ENCODE assay signal across 9 mouse cellular contexts in genomic region chr9:44337436-44338169, GRCm38 (mm10). TPM values are rescaled to one million over a fixed set of nuclear protein-coding genes. Genes with fewer than 3 reads are reported as not detected.
DNase-seq lines count a peak whose midpoint lies in the region; ATAC-seq and TF ChIP-seq lines count a peak whose summit lies in the region.
"Had no signal": no experiment of that assay in that cellular context is flagged by ENCODE, and none has a peak within 500 bp of the region (broad histone marks: within the 10 kb centered on the region; RNA-seq: fewer than 3 reads in every experiment).

No protein-coding gene starts in this region.

- TF ChIP-seq POLR2A in embryonic fibroblast, embryonic 13.5 days (IDR thresholded peaks at IDR 0.05; ENCODE audit: low read depth, low read length) = no peak; the same call in none of the 2 replicates

- H3K27me3 ChIP-seq in heart, embryonic 13.5 days (replicated peaks) = no peaks in the 10 kb centered on the region
- H3K27me3 ChIP-seq in limb, embryonic 13.5 days = no peaks in the 10 kb centered on the region

- intact Hi-C loops in heart, postnatal 14 days (cut with DNase I) = loop anchor here (5.0 kb wide), 1 partner anchor 35 kb away; no protein-coding TSS in a partner anchor
- intact Hi-C loops in left cerebral cortex, postnatal 4 days (cut with DNase I) = no loop called here

- peak overlapping the region; percentile 81 for H3K4me2 ChIP-seq in heart, embryonic 13.5 days
- peak overlapping the region; percentile 73 for H3K4me2 ChIP-seq in limb, embryonic 13.5 days (replicated peaks)

- peak overlapping the region; percentile 29; the same call in 1 of the 2 replicates for H3K27ac ChIP-seq in heart, embryonic 13.5 days (replicated peaks)
- no peak overlapping the region for H3K27ac ChIP-seq in embryonic fibroblast, embryonic 13.5 days (ENCODE audit: insufficient read depth, low read length)
- 0 out of 2 replicates have a peak overlapping the region, but pooled peaks have one; percentile 28 for H3K27ac ChIP-seq in limb, embryonic 13.5 days

- TF ChIP-seq CTCF in embryonic fibroblast, embryonic 13.5 days (IDR thresholded peaks at IDR 0.05; ENCODE audit: borderline replicate concordance, insufficient read depth, low read length) = no peak

- no peak for DNase-seq in heart, postnatal 14 days
- peak; percentile 40 for DNase-seq in 3T3-L1 (ENCODE audit: low read depth, low spot score)
- no peak for DNase-seq in adrenal gland, adult 2 months
- DNase-seq in left cerebral cortex, postnatal 4 days = no peak
- no peak for DNase-seq in urinary bladder, postnatal 25 days (ENCODE audit: low spot score)
- DNase-seq: cerebellum, adult 9-11 months had no signal

- peaks cover 70% of the 10 kb centered on the region for H3K36me3 ChIP-seq in heart, embryonic 13.5 days
- peaks cover 61% of the 10 kb centered on the region for H3K36me3 ChIP-seq in limb, embryonic 13.5 days

- ATAC-seq in heart, embryonic 13.5 days (ENCODE audit: extremely low read depth, insufficient number of reproducible peaks, low FRiP score, low TSS enrichment) = no peak
- ATAC-seq in limb, embryonic 13.5 days (ENCODE audit: low FRiP score, low read depth) = no peak

- peak overlapping the region; percentile 97 for H3K4me3 ChIP-seq in heart, embryonic 13.5 days
- H3K4me3 ChIP-seq in embryonic fibroblast, embryonic 13.5 days (ENCODE audit: insufficient read depth, low read length) = peak overlapping the region; percentile 50; the same call in 1 of the 2 replicates
- H3K4me3 ChIP-seq in limb, embryonic 13.5 days = peak overlapping the region; percentile 92

- H3K9ac ChIP-seq in heart, embryonic 13.5 days = peak overlapping the region; percentile 99
- H3K9ac ChIP-seq in limb, embryonic 13.5 days = peak overlapping the region; percentile 99; the same call in 1 of the 2 replicates

- 60% methylated on average over 9 of the region's 9 CpGs for WGBS in heart, embryonic 13.5 days
- WGBS in limb, embryonic 13.5 days = 75% methylated on average over 9 of the region's 9 CpGs

- no peaks in the 10 kb centered on the region for H3K9me3 ChIP-seq in heart, embryonic 13.5 days
- no peaks in the 10 kb centered on the region for H3K9me3 ChIP-seq in limb, embryonic 13.5 days

- H3K4me1 ChIP-seq in heart, embryonic 13.5 days = peaks cover 40% of the 10 kb centered on the region
- H3K4me1 ChIP-seq in embryonic fibroblast, embryonic 13.5 days (ENCODE audit: control insufficient read depth, insufficient read depth, low read length) = peaks cover 4% of the 10 kb centered on the region
- H3K4me1 ChIP-seq in limb, embryonic 13.5 days = peaks cover 20% of the 10 kb centered on the region

RNA-seq across cellular contexts. Expression of gene H2afx, which starts 3.1 kb away (rescaled TPM):
- 196 and 199 TPM in 2 replicates for polyA plus RNA-seq in heart, embryonic 13.5 days (2015; fragmentation: Nextera tagmentation; extraction: Ambion mirVana)
- total RNA-seq in heart, postnatal 14 days (2021) = 10 to 100 TPM; 21.6 to 35.0 TPM
- 50.9 and 74.7 TPM in 2 replicates for polyA plus RNA-seq in embryonic fibroblast, embryonic 13.5 days (2011; ENCODE audit: insufficient read length, low read depth, missing spikeins)
- polyA plus RNA-seq in limb, embryonic 13.5 days (2015; fragmentation: Nextera tagmentation; extraction: Ambion mirVana) = 382 and 390 TPM in 2 replicates
- 10 to 100 TPM; 28.1 to 37.4 TPM for total RNA-seq in adrenal gland, adult 2 months (2021)
- polyA plus RNA-seq in adrenal gland, adult 2 months (2012; rRNA removed) = 124 and 134 TPM in 2 replicates
- total RNA-seq in left cerebral cortex, postnatal 4 days (2021) = 10 to 100 TPM; 81.0 to 82.7 TPM

RNA-seq across cellular contexts. Expression of gene Hmbs, which starts 6.4 kb away (rescaled TPM):
- 135 and 149 TPM in 2 replicates for polyA plus RNA-seq in heart, embryonic 13.5 days (2015; fragmentation: Nextera tagmentation; extraction: Ambion mirVana)
- total RNA-seq in heart, postnatal 14 days (2021) = 10 to 100 TPM; 44.4 to 46.8 TPM
- 46.8 and 51.9 TPM in 2 replicates for polyA plus RNA-seq in embryonic fibroblast, embryonic 13.5 days (2011; ENCODE audit: insufficient read length, low read depth, missing spikeins)
- 111 and 116 TPM in 2 replicates for polyA plus RNA-seq in limb, embryonic 13.5 days (2015; fragmentation: Nextera tagmentation; extraction: Ambion mirVana)
- 10 to 100 TPM; 80.7 to 92.6 TPM for total RNA-seq in adrenal gland, adult 2 months (2021)
- polyA plus RNA-seq in adrenal gland, adult 2 months (2012; rRNA removed) = 75.0 and 80.6 TPM in 2 replicates
- 10 to 100 TPM; 21.5 to 23.8 TPM for total RNA-seq in left cerebral cortex, postnatal 4 days (2021)

RNA-seq across cellular contexts. Expression of gene Dpagt1, which starts 11.8 kb away (rescaled TPM):
- 33.4 and 34.4 TPM in 2 replicates for polyA plus RNA-seq in heart, embryonic 13.5 days (2015; fragmentation: Nextera tagmentation; extraction: Ambion mirVana)
- 10 to 100 TPM; 18.8 to 21.0 TPM for total RNA-seq in heart, postnatal 14 days (2021)
- 39.7 and 54.7 TPM in 2 replicates for polyA plus RNA-seq in embryonic fibroblast, embryonic 13.5 days (2011; ENCODE audit: insufficient read length, low read depth, missing spikeins)
- polyA plus RNA-seq in limb, embryonic 13.5 days (2015; fragmentation: Nextera tagmentation; extraction: Ambion mirVana) = 40.2 and 40.5 TPM in 2 replicates
- total RNA-seq in adrenal gland, adult 2 months (2021) = 10 to 100 TPM; 28.2 to 36.1 TPM
- polyA plus RNA-seq in adrenal gland, adult 2 months (2012; rRNA removed) = 55.8 and 68.2 TPM in 2 replicates
- 10 to 100 TPM; 20.4 to 22.2 TPM for total RNA-seq in left cerebral cortex, postnatal 4 days (2021)

RNA-seq across cellular contexts. Expression of gene C2cd2l, which starts 17.5 kb away (rescaled TPM):
- polyA plus RNA-seq in heart, embryonic 13.5 days (2015; fragmentation: Nextera tagmentation; extraction: Ambion mirVana) = 7.1 TPM in 2 replicates
- 10 to 100 TPM; 15.8 to 16.6 TPM for total RNA-seq in heart, postnatal 14 days (2021)
- polyA plus RNA-seq in embryonic fibroblast, embryonic 13.5 days (2011; ENCODE audit: insufficient read length, low read depth, missing spikeins) = 9.4 and 10.5 TPM in 2 replicates
- polyA plus RNA-seq in limb, embryonic 13.5 days (2015; fragmentation: Nextera tagmentation; extraction: Ambion mirVana) = 6.8 and 7.8 TPM in 2 replicates
- 10 to 100 TPM; 46.1 to 59.0 TPM for total RNA-seq in adrenal gland, adult 2 months (2021)
- 100 and 106 TPM in 2 replicates for polyA plus RNA-seq in adrenal gland, adult 2 months (2012; rRNA removed)
- 10 to 100 TPM; 69.5 to 74.9 TPM for total RNA-seq in left cerebral cortex, postnatal 4 days (2021)

RNA-seq across cellular contexts. Expression of gene Vps11, which starts 23.9 kb away (rescaled TPM):
- 20.0 and 21.1 TPM in 2 replicates for polyA plus RNA-seq in heart, embryonic 13.5 days (2015; fragmentation: Nextera tagmentation; extraction: Ambion mirVana)
- total RNA-seq in heart, postnatal 14 days (2021) = 10 to 100 TPM; 17.8 to 19.5 TPM
- polyA plus RNA-seq in embryonic fibroblast, embryonic 13.5 days (2011; ENCODE audit: insufficient read length, low read depth, missing spikeins) = 33.8 and 35.4 TPM in 2 replicates
- 27.8 and 28.9 TPM in 2 replicates for polyA plus RNA-seq in limb, embryonic 13.5 days (2015; fragmentation: Nextera tagmentation; extraction: Ambion mirVana)
- 10 to 100 TPM; 57.9 to 58.4 TPM for total RNA-seq in adrenal gland, adult 2 months (2021)
- 32.2 and 39.4 TPM in 2 replicates for polyA plus RNA-seq in adrenal gland, adult 2 months (2012; rRNA removed)
- total RNA-seq in left cerebral cortex, postnatal 4 days (2021) = 10 to 100 TPM; 39.5 to 45.9 TPM
